Mouse (Mus musculus): Measurements from ENCODE around the gene Cebpzos. TPM values are rescaled to one million over a fixed set of nuclear protein-coding genes. Genes with fewer than 3 reads are reported as not detected.

The Cebpzos gene
- total RNA-seq (2021), result 10 to 100 TPM; 56.3 to 65.8 TPM
- long read RNA-seq, experiment 1, transcript Cebpzos-202 (5 exons, 602 nt), result major isoform, 19 of 44 reads
- long read RNA-seq, experiment 1, partial matches to known transcripts, result 20 of 44 reads
- long read RNA-seq, experiment 1, other reads (novel, unspliced or antisense), result 2 of 44 reads
- long read RNA-seq, experiment 2, transcript Cebpzos-201 (5 exons, 753 nt), result minor isoform, 11 of 40 reads
- long read RNA-seq, experiment 2, transcript Cebpzos-202 (5 exons, 602 nt), result major isoform, 16 of 40 reads
- long read RNA-seq, experiment 2, partial matches to known transcripts, result 13 of 40 reads
- long read RNA-seq, experiment 2, other reads (novel, unspliced or antisense), result 0 of 40 reads

DNA sequence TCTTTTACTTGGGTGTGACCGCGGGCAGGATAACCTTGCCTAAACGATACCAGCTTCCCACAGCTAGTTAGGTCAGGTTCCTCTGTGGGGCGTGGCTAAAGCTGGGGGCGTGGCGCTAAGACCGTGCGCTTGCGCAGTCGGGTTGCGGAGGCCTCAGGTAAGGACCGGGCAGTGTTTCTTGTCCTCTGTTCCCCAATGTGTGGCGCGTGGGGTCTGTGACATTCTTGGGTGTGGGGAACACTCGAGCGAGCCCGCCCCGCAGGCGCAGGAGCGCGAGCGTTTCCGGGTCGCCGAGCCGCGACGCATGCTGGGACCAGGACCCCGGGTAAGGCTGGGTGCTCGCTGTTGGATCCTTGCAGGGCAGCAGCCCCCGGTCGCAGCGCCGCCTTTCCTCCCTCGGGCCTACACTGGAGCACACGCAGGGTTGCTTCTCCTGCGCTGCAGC lies at the start of gene Cebpzos:
TSS of gene Cebpzos (plus strand) at position 132 of the 445 bp plus-strand sequence.
- DNase-seq, result peak; percentile 74

- DNase-seq, result no peak
Measured at GRCm38 (mm10) chr17:78873886-78874285, 42.4 kb upstream of the Cebpzos start.

GRCm38 (mm10) chr17:78881878-78882304 lies 34.4 kb upstream of the Cebpzos start:
- no peak for DNase-seq

DNA sequence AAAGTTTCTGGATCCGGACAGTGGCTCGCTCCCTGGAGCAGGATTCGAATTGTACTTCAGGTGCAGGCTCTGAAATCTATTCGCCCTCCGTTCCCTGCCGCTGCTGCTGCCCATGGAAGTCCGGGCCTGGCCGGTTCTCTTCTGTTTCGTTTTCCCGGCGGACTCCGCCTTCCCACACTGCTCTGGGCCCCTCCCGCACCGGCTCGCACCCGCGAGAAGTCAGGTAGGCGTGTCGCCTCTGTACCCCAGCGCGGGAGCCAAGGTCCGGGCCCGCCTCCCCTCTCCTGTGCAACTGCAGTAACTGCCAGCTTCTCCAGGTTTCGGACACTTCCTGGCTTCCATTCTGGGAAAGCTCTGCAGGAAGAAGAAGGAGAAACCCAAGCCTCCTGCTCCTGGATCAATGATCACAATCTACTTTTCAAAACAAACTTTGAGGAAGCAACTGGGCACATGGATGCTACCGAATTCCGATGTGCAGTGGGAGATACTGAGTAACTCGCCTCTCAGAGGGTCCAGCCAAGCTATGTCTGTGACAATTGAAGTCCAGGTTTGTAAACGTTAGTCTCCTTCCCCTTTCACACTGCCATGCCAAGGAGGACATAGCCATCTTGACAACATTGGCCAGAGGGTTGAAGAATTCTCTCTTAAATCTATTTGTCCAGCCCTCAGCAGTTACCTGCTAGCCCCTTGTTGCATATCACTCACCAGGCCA lies 33.7 kb upstream of the Cebpzos start, which contains the start of gene Eif2ak2:
TSS of gene Eif2ak2 (minus strand) at position 173 of the 712 bp plus-strand sequence.
- DNase-seq, result peak; percentile 81

- DNase-seq, result no peak
Measured at GRCm38 (mm10) chr17:78883291-78883690, 33.0 kb upstream of the Cebpzos start.

DNA sequence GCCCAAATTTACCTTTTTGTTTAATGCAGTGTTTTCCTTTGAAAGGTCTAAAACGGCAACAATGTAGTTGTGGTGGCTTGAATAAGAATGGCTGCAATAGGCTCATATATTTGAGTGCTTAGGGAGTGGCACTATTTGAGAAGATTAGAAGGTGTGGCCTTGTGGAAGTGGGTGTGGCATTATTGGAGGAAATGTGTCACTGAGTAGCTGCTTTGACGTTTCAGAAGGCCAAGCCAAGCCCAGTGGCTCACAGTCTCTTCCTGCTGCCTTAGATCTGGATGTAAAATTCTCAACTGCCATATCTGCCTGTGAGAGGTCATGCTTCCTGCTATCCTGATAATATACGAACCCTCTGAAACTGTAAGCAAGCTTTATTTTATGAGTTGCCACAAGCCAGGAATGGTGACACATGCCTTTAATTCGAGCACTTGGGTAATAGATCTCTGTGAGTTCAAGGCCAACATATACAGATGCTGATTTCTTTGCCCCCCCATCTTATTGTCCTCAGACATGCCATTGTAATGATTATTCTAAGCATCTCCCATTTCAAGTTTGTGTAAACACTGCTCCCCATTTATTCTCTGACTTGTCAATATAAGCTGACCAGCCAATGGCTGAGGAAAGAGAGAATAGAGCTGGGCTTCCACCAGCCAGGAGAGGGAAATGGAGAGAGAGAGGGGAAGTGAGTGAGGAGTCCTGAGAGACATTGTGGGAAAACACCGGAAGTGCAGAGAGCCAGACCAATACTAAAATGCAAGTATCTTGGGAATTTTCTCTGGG lies 30.8 kb upstream of the Cebpzos start:
- no peak for DNase-seq

DNA sequence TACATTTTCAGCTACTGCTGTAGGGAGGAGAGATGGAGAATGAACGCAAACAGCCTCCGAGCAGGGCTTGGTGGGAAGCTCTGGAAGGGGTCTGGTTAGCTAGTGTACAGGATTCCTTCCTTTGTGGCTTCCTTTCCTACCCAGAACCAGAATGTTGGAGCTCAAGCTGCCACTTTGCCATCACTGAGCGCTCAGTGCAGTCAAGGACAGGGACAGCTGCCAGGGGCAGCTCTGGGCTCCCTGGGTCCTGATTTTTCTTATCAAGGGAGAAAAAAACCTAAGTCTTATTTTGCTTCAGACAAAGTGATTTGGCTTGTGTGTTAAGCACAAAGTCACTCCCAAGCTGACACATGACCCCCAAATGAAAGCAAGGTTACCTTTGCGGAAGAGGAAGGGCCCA lies 27.7 kb upstream of the Cebpzos start:
- no peak for DNase-seq

DNA sequence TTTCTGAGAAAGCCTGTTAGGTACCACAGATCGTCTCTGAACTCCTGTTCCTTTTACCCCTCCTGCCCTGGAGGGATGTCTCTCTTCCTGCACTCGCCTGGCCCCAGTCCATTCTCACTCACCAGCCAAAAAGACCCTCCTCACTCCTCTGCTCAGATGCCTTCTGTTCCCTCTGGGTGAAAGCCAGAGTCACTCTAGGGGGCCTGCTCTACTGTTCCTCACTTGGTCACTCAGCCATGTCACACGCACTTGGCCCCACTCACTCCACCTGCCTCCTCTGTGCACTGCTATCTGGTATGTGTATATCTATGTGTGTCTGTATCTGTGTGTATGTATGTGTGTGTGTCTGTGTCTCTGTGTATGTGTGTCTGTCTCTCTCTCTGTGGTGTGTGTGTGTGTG lies 27.1 kb upstream of the Cebpzos start:
- DNase-seq, result no peak

DNA sequence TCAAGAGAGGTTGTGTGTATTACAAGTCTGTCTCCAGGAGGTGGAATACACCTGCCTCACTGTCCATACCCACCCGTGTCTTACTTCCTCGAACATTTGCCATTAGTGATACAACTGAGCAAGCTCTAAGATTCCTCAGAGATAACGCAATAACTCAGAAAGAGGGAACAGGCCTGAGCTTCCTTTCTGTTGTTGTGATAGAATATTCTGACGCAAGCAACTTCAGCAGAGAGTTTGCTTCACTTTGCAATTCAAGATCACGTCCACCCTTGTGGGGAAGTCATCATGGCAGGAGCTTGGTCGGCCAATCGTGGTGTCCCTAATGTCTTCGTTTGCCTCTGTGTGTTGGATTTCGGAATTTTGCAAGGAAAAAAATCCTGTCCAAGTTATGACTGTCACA lies 25.3 kb upstream of the Cebpzos start:
- DNase-seq, result no peak

DNA sequence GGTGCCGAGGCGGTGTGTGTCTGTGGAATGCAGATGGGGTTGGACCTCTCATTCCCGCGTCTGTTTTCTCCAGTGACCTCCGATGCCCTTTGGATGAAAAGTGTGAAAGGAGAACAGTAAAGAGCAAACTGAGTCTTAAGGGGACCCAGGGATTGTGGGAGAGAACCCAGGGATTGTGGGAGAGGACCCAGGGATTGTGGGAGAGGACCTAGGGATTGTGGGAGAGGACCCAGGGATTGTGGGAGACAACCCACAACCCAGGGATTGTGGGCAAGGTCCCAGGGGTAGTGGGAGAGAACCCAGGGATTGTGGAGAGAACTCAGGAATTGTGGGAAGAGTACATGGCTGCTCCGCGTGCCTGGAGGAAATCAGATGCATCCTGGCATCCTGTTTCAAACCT lies 21.3 kb upstream of the Cebpzos start:
- DNase-seq, result no peak

- peak; percentile 54 for DNase-seq
Measured at GRCm38 (mm10) chr17:78895394-78895793, 20.9 kb upstream of the Cebpzos start.

DNA sequence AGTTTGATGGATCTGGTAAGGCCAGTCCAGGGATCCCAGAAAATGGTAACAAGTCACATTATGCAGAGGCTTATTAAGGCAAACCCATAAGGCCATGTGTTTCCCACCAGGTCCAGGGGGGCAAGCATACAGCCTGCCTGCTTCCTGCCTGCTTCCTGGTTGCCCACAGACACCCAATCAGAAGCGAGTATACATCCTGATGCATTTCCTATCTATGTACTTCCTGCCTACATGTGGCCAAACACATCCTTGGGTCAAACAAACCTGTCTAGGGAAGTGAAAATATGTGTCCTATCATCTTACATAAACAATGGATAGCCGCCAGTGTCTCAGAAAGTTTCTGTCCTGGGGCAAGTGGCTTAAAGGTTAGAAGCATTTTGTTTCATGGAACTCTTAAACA lies 13.1 kb upstream of the Cebpzos start:
- DNase-seq, result no peak

GRCm38 (mm10) chr17:78906892-78907291 lies 9.4 kb upstream of the Cebpzos start, which contains the start of gene Sult6b1:
Gene Sult6b1, minus strand, starts transcription at chr17:78906992.
- no peak for DNase-seq

DNA sequence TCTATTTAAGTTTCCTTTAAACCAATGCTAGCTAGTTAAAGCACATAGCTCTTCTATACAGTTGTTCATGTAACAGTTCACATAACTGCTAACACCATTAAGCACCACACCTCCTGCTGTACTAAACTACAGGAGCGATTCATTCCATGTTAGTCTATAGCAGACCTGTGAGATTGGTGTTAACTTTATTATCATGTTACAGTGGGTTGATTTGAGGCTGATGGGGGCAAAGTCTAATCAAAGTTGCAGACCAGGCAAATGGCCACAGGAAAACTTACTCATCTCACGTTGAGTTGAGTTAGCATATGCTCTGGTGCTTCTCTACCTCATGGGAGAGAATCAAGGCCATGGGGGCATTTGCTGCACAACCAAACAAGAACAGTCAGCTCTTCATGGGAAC lies 6.9 kb upstream of the Cebpzos start:
- no peak for DNase-seq

DNA sequence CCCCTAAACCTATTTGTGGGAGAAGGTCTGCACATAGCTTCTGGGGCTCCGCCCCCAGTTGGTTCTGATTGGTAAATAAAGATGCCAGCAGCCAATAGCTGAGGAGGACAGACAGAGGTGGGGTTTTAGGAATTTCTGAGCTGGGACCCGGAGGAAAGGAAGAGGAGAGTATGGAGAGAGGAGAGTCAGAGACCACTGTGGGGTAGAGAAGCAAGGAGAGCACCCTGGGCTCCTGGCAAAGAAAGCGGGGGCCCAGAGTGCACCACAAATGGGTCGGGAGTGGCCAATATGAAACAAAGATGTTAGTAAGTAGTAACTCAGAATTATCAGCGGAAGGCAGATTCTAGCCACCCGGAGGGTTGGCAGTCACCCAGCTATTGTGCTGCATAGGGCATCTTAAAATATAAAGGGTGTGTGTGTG lies 3.4 kb upstream of the Cebpzos start:
- no peak for DNase-seq

DNA sequence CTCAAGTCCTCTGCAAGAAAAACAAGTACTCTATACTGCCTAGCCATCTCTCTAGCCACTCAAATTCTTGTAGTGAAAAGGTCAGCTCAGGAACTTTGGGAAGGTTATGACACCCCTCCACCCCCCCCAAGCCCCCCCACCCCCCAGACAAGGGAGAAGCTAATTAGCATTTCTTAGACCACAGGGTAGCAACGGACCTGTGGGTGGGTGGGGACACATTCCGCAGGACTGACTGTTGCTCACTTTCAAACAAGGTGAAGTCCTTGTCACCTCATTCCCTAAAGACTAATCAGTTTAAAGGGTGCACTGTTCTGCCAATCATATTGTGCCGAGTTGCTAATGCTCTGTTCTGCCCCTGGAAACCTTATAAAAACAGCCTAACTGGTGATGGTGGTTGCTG lies 2.4 kb upstream of the Cebpzos start:
- no peak for DNase-seq

DNA sequence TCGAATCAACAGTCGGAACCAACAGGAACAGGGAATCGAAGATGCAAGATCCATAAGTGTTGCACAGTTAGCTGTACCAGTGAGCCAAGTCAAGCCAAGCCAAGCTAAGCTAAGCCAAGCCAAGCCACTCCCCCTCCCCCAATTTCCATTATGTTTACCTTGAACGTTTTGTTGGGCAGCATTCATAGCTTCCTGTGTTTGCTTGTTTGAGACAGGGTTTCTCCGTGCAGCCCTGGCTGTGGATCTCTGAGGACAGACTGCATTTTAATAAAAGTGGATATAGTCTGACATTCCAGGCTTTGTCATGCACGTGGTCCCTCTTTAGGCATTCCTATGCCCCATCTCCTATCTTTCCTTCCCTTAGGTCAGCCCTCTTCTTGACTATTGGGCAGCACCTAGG lies 528 bp upstream of the Cebpzos start:
- no peak for DNase-seq

GRCm38 (mm10) chr17:78916899-78917298 lies 599 bp downstream of the Cebpzos start:
- no peak for DNase-seq

- no peak for DNase-seq
Measured at GRCm38 (mm10) chr17:78917696-78918095, 1.4 kb downstream of the Cebpzos start.

- DNase-seq, result no peak
Measured at GRCm38 (mm10) chr17:78935857-78936256, 19.6 kb downstream of the Cebpzos start.

DNA sequence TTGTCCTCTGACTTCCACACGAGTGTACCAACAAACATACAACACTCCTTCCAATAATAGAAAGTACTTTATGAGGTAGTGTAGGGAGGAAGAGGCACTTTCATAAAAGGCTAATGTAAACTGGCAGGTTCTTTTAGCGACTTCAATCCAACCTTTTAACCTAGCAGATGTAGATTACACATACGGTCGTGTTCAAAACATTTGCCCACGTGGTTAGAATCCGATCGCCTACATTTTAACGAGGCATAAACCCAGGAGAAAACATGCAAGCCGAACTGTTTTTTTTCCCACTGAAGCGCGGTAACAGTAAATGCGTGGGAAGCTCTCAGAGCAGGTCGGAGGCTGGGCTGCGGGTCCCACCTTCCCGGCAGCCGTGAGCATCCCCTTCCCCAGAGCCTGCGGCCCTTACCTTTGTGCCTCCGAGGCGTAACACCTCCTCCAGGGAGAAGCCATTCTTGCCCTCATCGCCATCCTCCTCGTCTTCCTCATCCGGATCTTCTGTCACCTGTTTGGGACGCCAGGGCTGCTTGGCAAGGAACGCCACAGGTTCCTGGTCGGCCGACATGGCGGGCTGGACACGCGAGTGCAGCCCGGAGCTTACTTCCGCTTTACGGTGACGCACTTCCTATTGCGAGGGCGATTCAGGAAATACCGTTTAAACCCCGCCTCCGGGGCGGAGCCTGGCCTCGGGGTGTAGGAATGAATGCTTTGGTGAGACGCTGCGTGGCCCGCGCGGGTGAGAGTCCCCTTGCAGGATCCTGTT lies 20.3 kb downstream of the Cebpzos start, which contains the start of the genes Cebpz and Ndufaf7:
TSS of gene Cebpz (minus strand) at position 601 of the 763 bp plus-strand sequence.
TSS of gene Ndufaf7 (plus strand) at position 671 of the 763 bp plus-strand sequence.
- peak; percentile 96 for DNase-seq
